Mouse (Mus musculus) liver, adult 2 months (tissue): ENCODE measurements at regions not wholly inside any gene's neighbourhood (a gene's known extent, or its start where the extent isn't known, plus 50 kb on each side); places are given as distances from the start of the nearest gene placed in this dataset.

Experiments
- CTCF ChIP-seq: fragments of 200-500 bp; IDR thresholded peaks from 2 replicates; pipeline ENCODE4 v1.5.1; 2011; ENCODE audit warnings: low read depth, low read length, control low read depth
- POLR2A ChIP-seq: fragments of 200-500 bp; IDR thresholded peaks from 2 replicates; pipeline ENCODE4 v1.6.1; 2011; ENCODE audit warnings: low read length, control low read depth; ENCODE audit not compliant: insufficient read depth; ENCODE audit errors: extremely low read depth

DNA sequence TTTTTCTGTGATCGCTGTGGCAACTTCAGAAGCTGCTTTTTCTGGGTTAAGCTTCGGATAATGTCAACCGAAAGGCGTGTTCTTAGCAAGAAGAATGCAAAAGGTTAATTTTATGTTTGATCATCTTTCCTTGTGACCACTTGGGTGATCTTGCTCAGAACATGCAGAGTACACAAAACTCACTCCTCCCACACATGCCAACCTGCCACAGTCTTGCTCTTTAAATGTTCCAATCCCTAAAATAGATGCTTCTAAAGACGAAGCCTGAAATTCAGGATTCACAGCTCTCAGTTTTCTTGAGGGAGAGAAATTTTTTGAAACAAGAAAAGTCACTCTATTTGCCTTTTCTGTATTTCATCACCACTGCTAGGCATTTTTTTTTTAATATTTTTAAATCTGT lies 106.4 kb upstream of the Syt1 start:
- TF ChIP-seq CTCF (no peak), POLR2A (no peak)
